Mouse (Mus musculus) cerebellum, adult 2 months (tissue): Measurements from ENCODE around the gene Tnni3.

Experiments used
- CTCF ChIP-seq: fragments of 200-500 bp; IDR thresholded peaks from 2 replicates; pipeline ENCODE4 v1.5.1; 2011; ENCODE audit warnings: low read depth, mild to moderate bottlenecking, control low read depth, low read length, moderate library complexity, borderline replicate concordance; ENCODE audit not compliant: insufficient read depth
- POLR2A ChIP-seq: fragments of 200-500 bp; IDR thresholded peaks from 2 replicates; pipeline ENCODE4 v1.6.1; 2011; ENCODE audit warnings: low read length, control low read depth, borderline replicate concordance; ENCODE audit not compliant: insufficient read depth

DNA sequence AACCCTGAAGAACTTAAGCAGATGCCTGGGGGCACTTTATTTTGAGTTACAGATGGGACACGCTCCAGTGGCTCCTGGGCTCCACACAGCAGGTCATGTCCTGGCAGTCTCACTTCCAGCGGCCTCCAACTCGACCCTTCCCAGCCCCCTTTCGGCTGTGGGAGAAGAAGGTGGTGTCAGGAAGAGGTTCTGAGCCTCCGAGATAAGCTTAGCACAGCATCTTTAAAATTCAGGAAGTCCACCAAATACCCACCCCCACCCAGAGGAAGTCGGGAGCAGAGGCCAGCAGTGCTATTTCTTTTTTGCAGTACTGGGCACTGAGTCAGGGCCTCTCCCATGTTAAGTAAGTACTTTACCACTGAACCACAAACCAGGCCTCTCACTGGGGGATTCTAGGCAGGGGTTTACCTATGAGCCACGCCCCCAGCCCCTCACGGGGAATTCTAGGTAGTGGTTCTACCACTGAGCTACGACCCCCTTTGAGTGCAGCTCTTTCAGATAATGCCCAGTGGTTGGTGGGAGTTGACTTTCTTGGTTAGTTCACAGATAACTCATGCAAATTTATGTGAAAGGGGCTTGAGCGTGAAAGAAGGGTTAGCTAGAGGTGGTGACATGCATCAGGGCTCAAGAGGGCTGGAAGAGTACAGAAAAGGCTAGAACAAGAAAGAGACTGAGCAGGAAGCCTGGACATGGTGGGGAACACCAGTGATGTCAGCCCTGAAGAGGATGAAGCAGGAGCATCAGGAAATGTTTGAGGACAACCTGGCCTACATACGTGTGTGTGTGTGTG is 19.2 kb downstream of the Tnni3 start:
- no peak for TF ChIP-seq POLR2A
- TF ChIP-seq CTCF, result no peak
